Mouse (Mus musculus) cerebellum, adult 8-10 months (tissue): ENCODE measurements around the gene Edc4.
"Not testable (repeated sequence)": the region's sequence is repeated elsewhere in the genome, so short reads cannot be mapped to it uniquely, and the experiment has no call there.

Experiments
- DNase-seq: peaks from one replicate; pipeline ENCODE4 v3.0.0; 2022

Gene Edc4

GRCm38 (mm10) chr8:105880754-105881520, at the start of gene Edc4:
Gene Edc4 (plus strand): TSS chr8:105880881.
- peak; percentile 86 for DNase-seq

- not testable (repeated sequence) for DNase-seq
Measured at GRCm38 (mm10) chr8:105833740-105834139, 46.9 kb upstream of the Edc4 start.

- DNase-seq, result no peak
Measured at GRCm38 (mm10) chr8:105835318-105835717, 45.4 kb upstream of the Edc4 start.

GRCm38 (mm10) chr8:105836991-105837390, 43.7 kb upstream of the Edc4 start:
- DNase-seq, result no peak

DNA sequence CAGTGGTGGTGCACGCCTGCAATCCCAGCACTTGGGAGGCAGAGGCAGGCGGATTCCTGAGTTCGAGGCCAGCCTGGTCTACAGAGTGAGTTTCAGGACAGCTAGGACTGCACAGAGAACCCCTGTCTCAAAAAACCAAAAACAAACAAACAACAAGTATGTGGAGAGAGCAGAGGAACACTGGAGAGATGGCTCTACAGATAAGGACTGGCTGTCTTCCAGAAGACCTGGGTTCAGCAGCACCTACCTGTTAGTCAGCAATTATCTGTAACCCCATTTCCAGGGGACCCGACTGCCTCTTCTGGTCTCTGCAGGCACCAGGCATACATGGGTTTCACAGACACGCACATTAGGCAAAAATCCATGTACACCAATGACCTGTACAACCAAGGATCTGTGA, 41.5 kb upstream of the Edc4 start:
- DNase-seq, result no peak

GRCm38 (mm10) chr8:105846678-105847077, 34.0 kb upstream of the Edc4 start:
- no peak for DNase-seq

- DNase-seq, result no peak
Measured at GRCm38 (mm10) chr8:105850014-105850413, 30.7 kb upstream of the Edc4 start.

GRCm38 (mm10) chr8:105850611-105851010, 30.1 kb upstream of the Edc4 start:
- no peak for DNase-seq

GRCm38 (mm10) chr8:105851651-105852143, 29.0 kb upstream of the Edc4 start:
- peak; percentile 78 for DNase-seq

DNA sequence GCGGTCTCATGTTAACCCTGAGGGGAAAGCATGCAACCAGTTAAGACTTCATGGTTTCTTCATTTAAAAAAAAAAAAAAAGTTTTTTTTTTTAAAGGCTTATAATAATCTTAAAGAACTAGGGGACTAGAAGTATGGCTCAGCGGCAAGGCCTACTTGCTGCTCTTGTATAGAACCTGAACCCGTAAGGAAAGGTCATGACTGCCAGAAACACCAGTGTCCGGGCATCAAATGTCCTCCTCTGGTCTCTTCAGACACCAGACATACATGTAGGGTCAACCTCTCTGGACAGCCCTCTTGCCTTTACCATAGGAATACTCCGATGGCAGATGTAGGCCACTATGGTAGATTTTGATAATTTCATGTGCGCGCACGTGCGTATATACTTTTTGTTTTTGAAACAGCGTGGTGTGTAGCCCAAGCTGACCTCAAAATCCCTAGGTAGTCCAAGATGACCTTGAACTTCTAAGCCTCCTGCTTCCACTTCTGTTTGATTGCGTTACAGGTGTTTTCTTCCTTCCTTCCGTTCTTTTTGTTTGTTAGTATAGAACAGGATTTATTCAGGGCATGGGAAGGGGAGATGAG, 28.4 kb upstream of the Edc4 start:
- no peak for DNase-seq

- DNase-seq, result no peak
Measured at GRCm38 (mm10) chr8:105853178-105853577, 27.5 kb upstream of the Edc4 start, which contains the start of gene Cenpt. Gene Cenpt (minus strand): TSS chr8:105853278.

- peak; percentile 44 for DNase-seq
Measured at GRCm38 (mm10) chr8:105854303-105854702, 26.4 kb upstream of the Edc4 start.

DNA sequence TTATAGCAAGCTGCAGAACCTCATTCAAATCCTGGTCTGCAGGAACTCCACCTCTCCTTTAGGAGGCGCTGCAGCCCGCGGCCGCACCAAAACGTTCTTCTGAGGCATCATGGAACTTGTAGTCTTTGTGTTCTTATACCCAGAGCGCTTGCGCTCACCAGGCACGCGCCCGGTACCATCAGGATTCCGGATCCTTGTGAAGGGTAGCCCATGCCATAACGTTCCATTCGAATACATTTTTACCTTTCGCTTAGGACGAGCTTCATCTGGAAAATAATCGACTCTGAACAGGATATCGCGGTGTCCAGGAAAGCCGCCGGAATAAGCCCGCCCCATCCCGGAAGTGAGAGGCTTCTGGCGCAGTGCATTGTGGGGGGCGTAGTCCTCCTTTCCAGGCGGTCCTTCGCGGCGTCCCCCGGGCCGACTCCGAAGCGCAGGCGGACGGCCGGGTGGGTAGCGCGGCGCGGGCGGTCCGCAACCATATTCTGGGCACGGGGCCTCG, 25.9 kb upstream of the Edc4 start, which contains the start of gene Thap11:
Gene Thap11 (plus strand): TSS at position 418 of the 502 bp plus-strand sequence.
- DNase-seq, result peak; percentile 88

DNA sequence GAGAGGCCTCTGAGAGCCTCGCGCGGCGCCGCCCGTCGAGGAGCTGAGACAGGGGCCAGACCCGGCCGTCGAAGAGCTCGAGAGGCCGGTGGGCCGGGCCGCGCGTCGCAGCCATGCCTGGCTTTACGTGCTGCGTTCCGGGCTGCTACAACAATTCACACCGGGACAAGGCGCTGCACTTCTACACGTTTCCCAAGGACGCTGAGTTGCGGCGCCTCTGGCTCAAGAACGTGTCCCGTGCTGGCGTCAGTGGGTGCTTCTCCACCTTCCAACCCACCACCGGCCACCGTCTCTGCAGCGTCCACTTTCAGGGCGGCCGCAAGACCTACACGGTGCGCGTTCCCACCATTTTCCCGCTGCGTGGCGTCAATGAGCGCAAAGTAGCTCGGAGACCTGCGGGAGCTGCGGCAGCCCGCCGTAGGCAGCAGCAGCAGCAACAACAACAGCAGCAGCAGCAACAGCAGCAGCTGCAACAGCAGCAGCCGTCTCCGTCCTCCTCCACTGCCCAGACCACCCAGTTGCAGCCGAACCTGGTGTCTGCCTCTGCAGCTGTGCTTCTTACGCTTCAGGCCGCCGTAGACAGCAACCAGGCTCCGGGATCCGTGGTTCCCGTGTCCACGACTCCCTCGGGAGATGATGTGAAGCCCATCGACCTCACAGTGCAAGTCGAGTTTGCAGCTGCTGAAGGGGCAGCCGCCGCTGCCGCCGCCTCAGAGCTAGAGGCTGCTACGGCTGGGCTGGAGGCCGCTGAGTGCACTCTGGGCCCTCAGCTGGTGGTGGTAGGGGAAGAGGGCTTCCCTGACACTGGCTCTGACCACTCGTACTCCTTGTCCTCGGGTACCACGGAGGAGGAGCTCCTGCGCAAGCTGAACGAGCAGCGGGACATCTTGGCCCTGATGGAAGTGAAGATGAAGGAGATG, 25.2 kb upstream of the Edc4 start:
- DNase-seq, result peak; percentile 57

- no peak for DNase-seq
Measured at GRCm38 (mm10) chr8:105856168-105856835, 24.4 kb upstream of the Edc4 start.

GRCm38 (mm10) chr8:105858495-105858894, 22.2 kb upstream of the Edc4 start:
- no peak for DNase-seq

GRCm38 (mm10) chr8:105859314-105859713, 21.4 kb upstream of the Edc4 start:
- DNase-seq, result no peak

GRCm38 (mm10) chr8:105860143-105860981, 20.3 kb upstream of the Edc4 start, which contains the start of gene Nutf2:
Gene Nutf2 (plus strand): TSS chr8:105860580.
- DNase-seq, result peak; percentile 89

GRCm38 (mm10) chr8:105861951-105862350, 18.7 kb upstream of the Edc4 start:
- DNase-seq, result no peak

- no peak for DNase-seq
Measured at GRCm38 (mm10) chr8:105866364-105867029, 14.2 kb upstream of the Edc4 start.

DNA sequence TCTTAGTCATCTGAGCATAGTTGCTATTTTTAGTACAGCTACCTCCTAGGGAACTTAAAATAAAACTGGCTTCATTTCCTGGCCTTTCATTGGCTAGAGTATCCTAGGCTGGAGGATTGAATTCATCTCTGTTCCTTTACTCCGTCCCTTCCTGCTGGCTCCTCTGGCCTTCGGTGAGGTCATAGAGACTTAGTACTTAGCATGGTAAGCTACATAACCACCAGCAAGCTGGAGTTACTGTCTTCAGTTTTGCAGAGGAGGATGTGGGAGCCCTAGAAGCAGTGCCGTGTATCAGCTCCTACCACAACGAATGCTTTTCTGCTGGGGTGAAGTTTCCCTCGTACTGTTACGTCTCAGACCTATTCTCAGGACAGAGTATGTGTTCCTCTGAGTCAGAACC, 6.4 kb upstream of the Edc4 start:
- DNase-seq, result no peak
